Mouse (Mus musculus) stomach, postnatal 0 days (tissue): ENCODE data around the gene Sox5. TPM values are rescaled to one million over a fixed set of nuclear protein-coding genes. Genes with fewer than 3 reads are reported as not detected.

ENCODE experiments used
- ATAC-seq: fragments of 200-750 bp; cut with Nextera tagmentation; 2 replicates; pipeline ENCODE4 v1.8.0; 2017; ENCODE audit not compliant: low FRiP score, low TSS enrichment
- DNase-seq: peaks from one replicate; pipeline ENCODE4 v3.0.0-alpha.2; 2016; ENCODE audit warnings: low spot score
- H3K27ac ChIP-seq: fragments of 300-500 bp; sonication (generic); replicated peaks from 2 replicates; pipeline ENCODE4 v1.5.1; 2014; ENCODE audit warnings: mild to moderate bottlenecking, control low read depth
- H3K27me3 ChIP-seq: fragments of 300-500 bp; sonication (generic); 2 replicates; pipeline ENCODE4 v1.6.1; 2014; ENCODE audit warnings: low read length; ENCODE audit not compliant: control insufficient read depth, insufficient read depth
- H3K36me3 ChIP-seq: fragments of 300-500 bp; sonication (generic); 2 replicates; pipeline ENCODE4 v1.6.1; 2014; ENCODE audit warnings: low read length, mixed read lengths; ENCODE audit not compliant: control insufficient read depth, insufficient read depth
- H3K4me1 ChIP-seq: fragments of 300-500 bp; sonication (generic); replicated peaks from 2 replicates; pipeline ENCODE4 v1.6.1; 2014; ENCODE audit warnings: antibody characterized with exemption; ENCODE audit not compliant: control insufficient read depth, insufficient read depth
- H3K4me2 ChIP-seq: fragments of 300-500 bp; sonication (generic); replicated peaks from 2 replicates; pipeline ENCODE4 v1.6.1; 2014; ENCODE audit warnings: low read depth, mild to moderate bottlenecking, control low read depth, moderate library complexity
- H3K4me3 ChIP-seq: fragments of 300-500 bp; sonication (generic); 2 replicates; pipeline ENCODE4 v1.5.1; 2014; ENCODE audit warnings: low read depth, low read length, control low read depth
- H3K9ac ChIP-seq: fragments of 300-500 bp; sonication (generic); 2 replicates; pipeline ENCODE4 v1.6.1; 2014; ENCODE audit warnings: mild to moderate bottlenecking, low read length, control low read depth, mixed read lengths
- H3K9me3 ChIP-seq: fragments of 300-500 bp; sonication (generic); 2 replicates; pipeline ENCODE4 v1.6.1; 2016; ENCODE audit warnings: low read length; ENCODE audit not compliant: control insufficient read depth
- CTCF ChIP-seq: IDR thresholded peaks from 2 replicates; pipeline ENCODE4 v1.5.1; 2016; ENCODE audit warnings: antibody characterized with exemption, low read depth, mild to moderate bottlenecking, moderate library complexity
- EP300 ChIP-seq: optimal IDR thresholded peaks from 2 replicates; pipeline ENCODE3; 2016; ENCODE audit warnings: antibody characterized with exemption
- WGBS: fragments of 180-500 bp; shearing (Covaris S2); extraction: QIAGEN DNeasy Blood & Tissue Kit; methylation state at CpG from one replicate; pipeline ENCODE4 v1.1.7; 2014; 5-methylcytosine and 5-hydroxymethylcytosine counted together
- polyA plus RNA-seq: library from polyadenylated mRNA; unstranded; fragments of >200 nt; fragmentation: Nextera tagmentation; extraction: Ambion mirVana; gene quantifications from 2 replicates; pipeline ENCODE4 v1.2.1, GENCODE M21; 2015

The Sox5 gene
- polyA plus RNA-seq, 1 experiment from 2014 or later = 9.8 TPM

DNA sequence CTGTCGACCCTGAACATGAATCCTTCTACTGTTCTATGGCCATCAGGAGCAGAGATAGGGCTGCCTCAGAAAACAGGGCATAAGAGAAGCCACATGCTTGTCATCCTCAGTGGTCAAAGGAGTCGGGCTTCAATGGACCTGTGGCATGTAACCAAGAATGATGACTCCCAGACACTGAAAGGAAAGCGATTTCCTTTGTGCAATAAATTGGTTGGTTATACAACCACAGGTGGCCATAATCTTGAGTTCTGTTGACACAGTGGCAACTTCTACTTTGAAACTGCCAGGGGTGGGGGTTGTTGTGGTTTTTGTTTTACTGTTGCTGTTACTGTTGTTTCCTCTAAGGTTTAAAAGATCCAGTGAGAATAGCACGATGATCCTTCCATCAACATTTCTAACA is 512.1 kb downstream of the Sox5 start:
- DNase-seq (no peak), ATAC-seq (no peak)
- H3K27ac ChIP-seq = no peak overlapping the region
- WGBS = 64% methylated on average over 4 of the region's 4 CpGs
- H3K27me3 ChIP-seq = no peaks in the 10 kb centered on the region
- H3K4me2 ChIP-seq = no peak overlapping the region
- no peaks in the 10 kb centered on the region for H3K4me1 ChIP-seq
- H3K9ac ChIP-seq = no peak overlapping the region
- TF ChIP-seq CTCF = no peak
- TF ChIP-seq EP300 = no peak
- H3K36me3 ChIP-seq = no peaks in the 10 kb centered on the region
- H3K4me3 ChIP-seq = no peak overlapping the region
- H3K9me3 ChIP-seq = no peaks in the 10 kb centered on the region

GRCm38 (mm10) chr6:144265752-144266151 is 516.0 kb downstream of the Sox5 start:
- ATAC-seq = no peak

GRCm38 (mm10) chr6:144265004-144265403 is 516.8 kb downstream of the Sox5 start:
- Histone ChIP-seq H3K27me3 (no peaks in the 10 kb centered on the region), H3K9ac (no peak overlapping the region), H3K36me3 (no peaks in the 10 kb centered on the region), H3K27ac (no peak overlapping the region), H3K4me1 (no peaks in the 10 kb centered on the region), H3K9me3 (no peaks in the 10 kb centered on the region), H3K4me3 (no peak overlapping the region), H3K4me2 (no peak overlapping the region)
- WGBS = 55% methylated on average over 7 of the region's 7 CpGs
- TF ChIP-seq CTCF = no peak
- DNase-seq = no peak
- ATAC-seq = no peak

More at GRCm38 (mm10) chr6:144265752-144266151, 516.0 kb downstream of the Sox5 start:
- Histone ChIP-seq H3K27me3 (no peaks in the 10 kb centered on the region), H3K4me1 (no peaks in the 10 kb centered on the region), H3K4me2 (no peak overlapping the region), H3K27ac (no peak overlapping the region), H3K4me3 (no peak overlapping the region), H3K9me3 (no peaks in the 10 kb centered on the region), H3K9ac (no peak overlapping the region), H3K36me3 (no peaks in the 10 kb centered on the region)
- no peak for DNase-seq
- no peak for TF ChIP-seq EP300
- TF ChIP-seq CTCF = no peak
- 68% methylated on average over 5 of the region's 5 CpGs for WGBS

GRCm38 (mm10) chr6:144264320-144264915 is 517.4 kb downstream of the Sox5 start:
- no peaks in the 10 kb centered on the region for H3K9me3 ChIP-seq
- no peak overlapping the region for H3K4me3 ChIP-seq
- ATAC-seq (no peak), DNase-seq (no peak)
- no peak overlapping the region for H3K4me2 ChIP-seq
- no peaks in the 10 kb centered on the region for H3K4me1 ChIP-seq
- WGBS = 52% methylated on average over 16 of the region's 16 CpGs
- no peak for TF ChIP-seq CTCF
- no peak for TF ChIP-seq EP300
- H3K27ac ChIP-seq = no peak overlapping the region
- H3K27me3 ChIP-seq = no peaks in the 10 kb centered on the region
- no peaks in the 10 kb centered on the region for H3K36me3 ChIP-seq
- H3K9ac ChIP-seq = no peak overlapping the region

- Histone ChIP-seq H3K27ac (no peak overlapping the region), H3K36me3 (no peaks in the 10 kb centered on the region), H3K4me2 (no peak overlapping the region), H3K9me3 (no peaks in the 10 kb centered on the region), H3K9ac (no peak overlapping the region), H3K4me3 (no peak overlapping the region), H3K27me3 (no peaks in the 10 kb centered on the region), H3K4me1 (no peaks in the 10 kb centered on the region)
- 64% methylated on average over 8 of the region's 8 CpGs for WGBS
- DNase-seq (no peak), ATAC-seq (no peak)
- no peak for TF ChIP-seq CTCF
- no peak for TF ChIP-seq EP300
Observed at GRCm38 (mm10) chr6:144256500-144256899, 525.3 kb downstream of the Sox5 start.

GRCm38 (mm10) chr6:144252191-144252718 is 529.5 kb downstream of the Sox5 start:
- Histone ChIP-seq H3K36me3 (no peaks in the 10 kb centered on the region), H3K9ac (no peak overlapping the region), H3K27me3 (no peaks in the 10 kb centered on the region), H3K4me3 (no peak overlapping the region), H3K9me3 (no peaks in the 10 kb centered on the region), H3K27ac (no peak overlapping the region), H3K4me2 (no peak overlapping the region), H3K4me1 (no peaks in the 10 kb centered on the region)
- WGBS = 79% methylated on average over 7 of the region's 7 CpGs
- ATAC-seq (no peak), DNase-seq (no peak)
- TF ChIP-seq CTCF (no peak), EP300 (no peak)
